Mouse (Mus musculus): ENCODE measurements at regions not wholly inside any gene's neighbourhood (a gene's known extent, or its start where the extent isn't known, plus 50 kb on each side); places are given as distances from the start of the nearest gene placed in this dataset.

DNA sequence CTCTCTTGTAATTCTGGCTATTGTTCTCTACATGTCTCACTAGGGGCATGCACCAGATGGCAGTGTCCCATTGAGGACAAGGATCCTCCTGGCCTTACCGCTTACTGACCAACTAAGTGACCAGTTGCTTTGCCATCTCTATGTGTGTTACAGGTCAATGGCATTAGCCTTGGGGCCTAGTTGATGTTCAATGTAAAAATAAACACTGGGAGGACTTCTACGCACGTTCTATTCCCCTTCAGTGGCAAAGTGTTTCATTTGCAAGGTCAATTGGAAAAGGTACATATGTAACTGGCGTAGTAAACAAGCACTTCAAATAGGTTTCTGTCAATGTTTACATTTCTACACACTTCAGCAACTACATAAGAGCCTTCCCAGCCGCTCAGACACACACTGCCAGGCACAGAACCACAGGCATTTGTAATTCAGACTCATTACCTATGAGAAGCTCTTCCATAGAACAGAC is 527.8 kb downstream of the Ppargc1a start:
- DNase-seq (ENCODE audit: low read depth) = no peak
- TF ChIP-seq POLR2A (IDR thresholded peaks at IDR 0.05; ENCODE audit: borderline replicate concordance, extremely low read depth, insufficient read depth, insufficient read length, poor library complexity, severe bottlenecking) (no peak), CTCF (IDR thresholded peaks at IDR 0.05; ENCODE audit: borderline replicate concordance, extremely low read depth, insufficient read depth, insufficient read length) (no peak)

DNA sequence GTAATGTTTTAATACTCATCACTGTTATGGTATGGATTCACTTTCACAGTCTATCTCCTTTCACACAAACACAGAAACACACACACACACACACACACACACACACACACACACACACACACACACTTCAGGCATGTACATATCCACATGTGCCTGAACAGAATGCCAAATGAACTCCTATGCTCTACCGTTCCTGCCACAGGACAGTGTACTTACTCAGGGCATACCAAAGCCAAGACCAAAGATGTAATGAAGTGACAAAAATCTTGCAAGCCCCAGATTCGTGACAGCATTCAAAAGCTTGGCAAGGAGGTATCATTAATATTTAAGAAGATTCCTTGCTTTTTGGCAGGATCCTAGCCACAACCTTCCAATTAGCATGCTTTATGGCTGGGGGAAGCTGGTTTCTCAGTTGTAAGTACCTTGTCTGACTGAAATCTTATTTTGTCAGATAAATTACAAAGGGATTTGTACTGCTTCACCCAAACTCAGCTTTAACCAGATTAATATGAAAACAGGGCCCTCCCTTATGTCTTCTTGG is 531.0 kb downstream of the Ppargc1a start:
- peak; percentile 61 for DNase-seq (ENCODE audit: low read depth)
- TF ChIP-seq CTCF (IDR thresholded peaks at IDR 0.05; ENCODE audit: borderline replicate concordance, extremely low read depth, insufficient read depth, insufficient read length) = no peak
- TF ChIP-seq POLR2A (IDR thresholded peaks at IDR 0.05; ENCODE audit: borderline replicate concordance, extremely low read depth, insufficient read depth, insufficient read length, poor library complexity, severe bottlenecking) = no peak

- DNase-seq (ENCODE audit: low read depth) = no peak
- no peak for TF ChIP-seq CTCF (IDR thresholded peaks at IDR 0.05; ENCODE audit: borderline replicate concordance, extremely low read depth, insufficient read depth, insufficient read length)
- no peak for TF ChIP-seq POLR2A (IDR thresholded peaks at IDR 0.05; ENCODE audit: borderline replicate concordance, extremely low read depth, insufficient read depth, insufficient read length, poor library complexity, severe bottlenecking)
Measured at GRCm38 (mm10) chr5:51028966-51029365, 538.6 kb downstream of the Ppargc1a start.

GRCm38 (mm10) chr5:50990822-50991537 is 576.5 kb downstream of the Ppargc1a start:
- no peak for DNase-seq (ENCODE audit: low read depth)
- no peak for TF ChIP-seq POLR2A (IDR thresholded peaks at IDR 0.05; ENCODE audit: borderline replicate concordance, extremely low read depth, insufficient read depth, insufficient read length, poor library complexity, severe bottlenecking)
- no peak for TF ChIP-seq CTCF (IDR thresholded peaks at IDR 0.05; ENCODE audit: borderline replicate concordance, extremely low read depth, insufficient read depth, insufficient read length)
